Mouse (Mus musculus): Measurements from ENCODE around the gene Has3.
A peak's percentile ranks its signal among the peaks of the same experiment; 100 is the strongest.

Gene Has3

GRCm38 (mm10) chr8:106932376-106933065, 62.5 kb downstream of the Has3 start:
- peak; percentile 29 for DNase-seq (ENCODE audit: low spot score)

- DNase-seq (ENCODE audit: low spot score) = no peak
Measured at GRCm38 (mm10) chr8:106933506-106934143, 63.6 kb downstream of the Has3 start.
